Mouse (Mus musculus): ENCODE data around the gene Ces4a.

- no peak for TF ChIP-seq POLR2A (IDR thresholded peaks at IDR 0.05; ENCODE audit: borderline replicate concordance, extremely low read depth, low read depth, low read length)
- no peak for TF ChIP-seq CTCF (IDR thresholded peaks at IDR 0.05; ENCODE audit: insufficient read depth, low read length)
Measured at GRCm38 (mm10) chr8:105088581-105088980, 43.0 kb upstream of the Ces4a start.

Data from lung, adult 2 months (tissue).